Mouse (Mus musculus): ENCODE results near the gene Kcng4. TPM values are rescaled to one million over a fixed set of nuclear protein-coding genes. Genes with fewer than 3 reads are reported as not detected.

Kcng4 gene
- polyA plus RNA-seq, 1 experiment from 2014 or later = not detected

Other genes starting within 250 kb of the Kcng4 start
- gene Mlycd, start 240.8 kb downstream of the Kcng4 start, polyA plus RNA-seq (2014; fragmentation: Nextera tagmentation; extraction: Ambion mirVana) = 14.2 and 19.0 TPM in 2 replicates
- 0.39 and 0.94 TPM in 2 replicates for gene Osgin1, start 201.6 kb downstream of the Kcng4 start, polyA plus RNA-seq (2014; fragmentation: Nextera tagmentation; extraction: Ambion mirVana)
- 1.4 and 2.0 TPM in 2 replicates for gene Necab2, start 189.0 kb downstream of the Kcng4 start, polyA plus RNA-seq (2014; fragmentation: Nextera tagmentation; extraction: Ambion mirVana)
- gene Slc38a8, start 134.0 kb downstream of the Kcng4 start, polyA plus RNA-seq (2014; fragmentation: Nextera tagmentation; extraction: Ambion mirVana) = not detected in 2 replicates
- 63.6 and 80.5 TPM in 2 replicates for gene Mbtps1, start 76.9 kb downstream of the Kcng4 start, polyA plus RNA-seq (2014; fragmentation: Nextera tagmentation; extraction: Ambion mirVana)
- 36.3 and 37.3 TPM in 2 replicates for gene Hsdl1, start 60.5 kb downstream of the Kcng4 start, polyA plus RNA-seq (2014; fragmentation: Nextera tagmentation; extraction: Ambion mirVana)
- 0.26 and 0.38 TPM in 2 replicates for gene Dnaaf1, start 60.4 kb downstream of the Kcng4 start, polyA plus RNA-seq (2014; fragmentation: Nextera tagmentation; extraction: Ambion mirVana)
- gene Taf1c, start 30.5 kb downstream of the Kcng4 start, polyA plus RNA-seq (2014; fragmentation: Nextera tagmentation; extraction: Ambion mirVana) = 7.1 and 8.0 TPM in 2 replicates
- gene Adad2, start 22.9 kb downstream of the Kcng4 start, polyA plus RNA-seq (2014; fragmentation: Nextera tagmentation; extraction: Ambion mirVana) = not detected in 2 replicates
- gene Wfdc1, start 30.7 kb upstream of the Kcng4 start, polyA plus RNA-seq (2014; fragmentation: Nextera tagmentation; extraction: Ambion mirVana) = 2.1 and 2.3 TPM in 2 replicates
- 0.14 and 0.24 TPM in 2 replicates for gene Atp2c2, start 64.3 kb upstream of the Kcng4 start, polyA plus RNA-seq (2014; fragmentation: Nextera tagmentation; extraction: Ambion mirVana)
- 10.2 and 12.9 TPM in 2 replicates for gene Tldc1, start 142.7 kb upstream of the Kcng4 start, polyA plus RNA-seq (2014; fragmentation: Nextera tagmentation; extraction: Ambion mirVana)
- gene Cotl1, start 204.9 kb upstream of the Kcng4 start, polyA plus RNA-seq (2014; fragmentation: Nextera tagmentation; extraction: Ambion mirVana) = 110 and 142 TPM in 2 replicates
- 8.6 and 8.9 TPM in 2 replicates for gene Klhl36, start 226.6 kb upstream of the Kcng4 start, polyA plus RNA-seq (2014; fragmentation: Nextera tagmentation; extraction: Ambion mirVana)

All from heart, embryonic 11.5 days (tissue).